Mouse (Mus musculus) G1E (cell line): ENCODE measurements around the gene 2010109A12Rik.

ENCODE experiments used
- CTCF ChIP-seq: IDR thresholded peaks from 2 replicates; pipeline ENCODE4 v1.5.1; 2012; ENCODE audit warnings: low read depth, low read length, inconsistent platforms, mixed read lengths
- GATA1 ChIP-seq: IDR thresholded peaks from 2 replicates; pipeline ENCODE4 v1.6.1; 2012; ENCODE audit warnings: borderline replicate concordance, low read length, inconsistent platforms, mixed read lengths
- POLR2AphosphoS5 ChIP-seq: IDR thresholded peaks from 2 replicates; pipeline ENCODE4 v1.6.1; 2012; ENCODE audit warnings: low read depth, low read length, inconsistent platforms; ENCODE audit not compliant: insufficient replicate concordance
- TAL1 ChIP-seq: conservative IDR thresholded peaks from 2 replicates; pipeline ENCODE4 v1.6.1; 2012; ENCODE audit warnings: low read depth, low read length, inconsistent platforms, mixed read lengths

GRCm38 (mm10) chr5:93251001-93251760, 44.9 kb downstream of the 2010109A12Rik start:
- TF ChIP-seq CTCF (no peak), TAL1 (no peak), POLR2AphosphoS5 (no peak), GATA1 (no peak)
